Mouse (Mus musculus) bone marrow macrophage, adult 2 months (primary cell): ENCODE measurements around the gene Rab11fip5.

ENCODE experiments used
- CTCF ChIP-seq: IDR thresholded peaks from 2 replicates; pipeline ENCODE4 v1.5.1; 2012; ENCODE audit warnings: low read depth, mild to moderate bottlenecking, low read length, moderate library complexity
- POLR2A ChIP-seq: IDR thresholded peaks from 2 replicates; pipeline ENCODE4 v1.6.1; 2012; ENCODE audit warnings: mild to moderate bottlenecking, low read depth, low read length, borderline replicate concordance

- TF ChIP-seq CTCF: no peak
- TF ChIP-seq POLR2A: no peak
These were observed 42.0 kb downstream of the Rab11fip5 start for GRCm38 (mm10) chr6:85332351-85332999.
